Mouse (Mus musculus): ENCODE data around the gene Slc25a3. TPM values are rescaled to one million over a fixed set of nuclear protein-coding genes. Genes with fewer than 3 reads are reported as not detected.

The Slc25a3 gene
- polyA plus RNA-seq, 2 experiments from 2014 or later = 200 to 224 TPM

GRCm38 (mm10) chr10:91141564-91141963 lies 17.7 kb upstream of the Slc25a3 start:
- ATAC-seq = peak; percentile 84

DNA sequence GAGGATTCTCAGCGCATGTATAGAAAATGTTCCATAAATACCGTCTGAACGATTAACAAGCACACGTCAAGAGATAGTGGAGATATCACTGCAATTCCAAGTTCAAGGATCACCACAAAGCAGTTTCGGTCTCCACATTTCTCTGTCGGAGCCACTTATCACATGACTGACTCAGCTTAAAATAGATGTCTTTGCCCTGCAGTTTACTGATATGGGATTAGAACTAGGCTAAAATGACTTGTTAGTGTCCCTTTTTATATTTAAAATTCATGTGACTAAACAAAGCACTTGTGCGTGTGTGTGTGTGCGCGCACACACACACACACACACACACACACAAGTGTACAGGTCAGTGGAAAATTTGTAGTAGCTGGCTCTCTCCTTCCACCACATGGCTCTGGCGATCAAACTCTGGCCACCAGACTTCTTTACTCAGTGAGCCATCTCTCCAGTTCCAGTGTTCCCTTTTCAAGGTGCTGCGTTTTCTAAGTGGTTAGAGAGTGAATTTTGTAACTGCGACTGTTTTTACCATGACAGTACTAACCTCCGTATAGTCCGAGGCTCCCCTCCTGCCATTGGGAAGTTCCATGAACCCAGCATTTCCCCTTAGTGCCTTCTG lies 15.4 kb upstream of the Slc25a3 start:
- no peak for ATAC-seq

DNA sequence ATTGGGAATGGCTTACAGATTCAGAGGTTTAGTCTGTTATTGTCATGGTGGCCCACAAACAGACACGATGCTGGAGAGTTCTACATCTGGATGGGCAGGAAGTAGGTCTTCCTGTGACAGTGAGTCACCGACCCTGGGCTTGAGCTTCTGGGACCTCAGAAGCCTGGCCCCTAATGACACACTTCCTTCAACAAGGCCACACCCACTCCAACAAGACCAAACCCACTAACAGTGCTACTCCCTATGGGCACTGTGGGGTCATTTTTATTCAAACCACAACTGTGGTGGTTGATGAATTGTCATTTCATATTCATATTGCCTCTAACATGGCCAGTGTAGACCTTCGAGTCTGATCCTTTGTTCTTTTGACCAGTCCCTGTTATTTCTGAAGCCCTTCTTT lies 14.5 kb upstream of the Slc25a3 start:
- peak; percentile 66 for ATAC-seq

- no peak for ATAC-seq
Observed at GRCm38 (mm10) chr10:91137400-91137799, 13.5 kb upstream of the Slc25a3 start.

DNA sequence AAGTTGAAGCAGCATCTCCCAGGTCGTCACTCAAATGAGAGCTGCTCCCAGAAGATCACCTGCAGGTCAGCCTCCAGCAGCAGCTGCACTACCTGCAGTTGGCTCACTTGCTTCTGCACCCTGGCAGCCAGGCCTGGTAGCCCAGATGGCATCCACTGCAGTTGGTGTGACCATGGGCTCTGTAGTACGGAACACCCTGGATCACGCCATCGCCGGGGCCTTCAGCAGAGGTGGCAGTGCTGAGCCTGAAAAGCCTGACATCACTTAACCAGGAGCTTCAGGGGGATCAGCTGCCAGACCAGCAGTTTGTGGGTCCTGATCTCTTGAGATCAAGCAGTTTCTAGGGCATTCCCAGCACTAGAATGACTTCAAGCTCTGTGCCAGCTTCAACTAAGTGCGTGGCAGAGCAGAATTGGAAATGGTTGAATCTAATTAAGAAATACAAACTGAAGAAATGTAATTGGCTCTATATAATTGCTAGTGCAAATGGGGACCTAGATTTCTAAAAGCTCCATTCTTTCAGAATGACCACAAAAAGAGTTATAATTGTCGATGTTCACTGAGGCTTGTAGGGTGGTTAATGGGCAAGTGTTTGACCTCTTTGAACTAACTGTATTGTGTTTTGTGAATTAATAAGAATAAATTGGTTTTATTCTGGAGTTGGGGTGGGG lies 11.6 kb upstream of the Slc25a3 start:
- ATAC-seq = no peak

GRCm38 (mm10) chr10:91131565-91131964 lies 7.7 kb upstream of the Slc25a3 start:
- no peak for ATAC-seq

GRCm38 (mm10) chr10:91130792-91131191 lies 6.9 kb upstream of the Slc25a3 start:
- no peak for ATAC-seq

DNA sequence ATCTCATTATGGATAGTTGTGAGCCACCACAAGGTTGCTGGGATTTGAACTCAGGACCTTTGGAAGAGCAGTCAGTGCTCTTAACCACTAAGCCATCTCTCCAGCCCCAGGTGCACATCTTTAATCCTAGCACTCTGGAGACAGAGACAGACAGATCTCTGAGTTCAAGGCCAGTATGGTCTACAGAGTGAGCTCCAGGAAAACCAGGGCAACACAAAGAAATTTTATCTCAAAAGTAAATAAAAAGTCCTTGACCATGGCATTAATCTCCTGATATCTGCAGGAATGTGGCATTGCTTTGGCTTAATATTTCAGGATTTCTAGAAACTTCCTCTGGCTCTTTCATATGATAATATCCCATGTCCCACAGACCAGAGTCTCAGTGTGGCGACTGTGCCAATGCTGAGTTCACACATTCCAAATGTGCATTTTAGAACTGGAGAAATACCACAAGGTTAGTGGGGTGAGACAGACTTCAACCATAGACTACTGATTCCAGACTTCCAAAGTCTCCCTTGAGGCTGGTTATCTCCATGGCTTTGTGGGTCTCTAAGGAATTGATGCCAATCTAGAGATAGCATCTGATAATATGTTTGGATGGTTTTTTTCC lies 4.8 kb upstream of the Slc25a3 start:
- no peak for ATAC-seq

DNA sequence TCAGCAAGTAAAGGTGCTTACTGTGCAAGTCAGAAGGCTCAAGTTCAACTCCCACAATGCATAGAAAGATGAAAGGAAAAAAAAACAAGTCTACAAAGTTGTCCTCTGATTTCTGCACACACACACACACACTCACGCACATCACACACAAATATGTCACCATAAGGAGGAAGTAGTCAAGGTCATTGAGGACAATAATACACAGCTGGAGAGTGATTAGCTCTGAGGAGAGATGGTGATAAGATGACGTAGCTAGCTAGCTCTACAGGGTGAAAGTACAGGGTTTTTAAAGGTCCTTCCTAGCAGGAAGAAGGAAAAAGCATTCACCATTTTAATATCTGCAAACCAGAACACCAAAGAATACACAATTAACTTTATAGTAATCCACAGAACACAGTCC lies 3.5 kb upstream of the Slc25a3 start:
- no peak for ATAC-seq

DNA sequence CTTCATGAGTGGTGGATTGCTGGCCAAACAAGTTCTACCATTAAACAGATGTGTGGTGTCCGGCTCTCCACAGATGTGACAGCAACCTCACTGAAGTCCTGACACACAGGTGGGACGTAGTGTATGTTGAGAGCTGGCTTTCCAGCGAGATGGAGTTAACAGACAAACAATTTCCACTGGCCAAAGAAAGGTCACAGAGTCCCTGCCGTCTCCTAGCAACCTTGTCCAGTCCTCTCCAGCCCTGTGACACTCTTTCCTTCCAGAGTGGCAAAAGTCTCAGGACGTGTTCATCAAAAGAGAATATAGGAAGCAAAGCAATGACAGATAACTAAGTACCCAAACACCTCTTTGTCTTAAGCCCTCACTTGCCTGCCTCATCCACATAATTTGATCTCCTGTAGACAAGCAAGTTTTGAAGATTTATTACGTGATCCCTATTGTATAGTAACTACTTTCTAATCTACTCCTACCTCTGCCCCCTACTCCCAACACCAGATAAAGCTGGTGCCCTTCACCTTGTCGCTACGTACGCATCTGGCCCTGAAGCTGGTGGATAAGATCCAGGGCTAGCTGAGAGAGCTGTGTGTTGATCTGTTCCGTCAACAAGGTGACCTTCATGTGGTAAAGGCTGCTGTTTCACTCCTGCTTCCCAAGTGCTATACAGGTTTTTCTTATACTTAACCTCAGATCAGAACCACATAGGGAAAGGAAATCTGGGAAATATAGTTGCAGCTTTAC lies 2.9 kb upstream of the Slc25a3 start:
- ATAC-seq = no peak

GRCm38 (mm10) chr10:91123281-91123827 lies 505 bp downstream of the Slc25a3 start:
- ATAC-seq = peak; percentile 37

- peak; percentile 8 for ATAC-seq
Observed at GRCm38 (mm10) chr10:91122646-91123045, 1.2 kb downstream of the Slc25a3 start.

DNA sequence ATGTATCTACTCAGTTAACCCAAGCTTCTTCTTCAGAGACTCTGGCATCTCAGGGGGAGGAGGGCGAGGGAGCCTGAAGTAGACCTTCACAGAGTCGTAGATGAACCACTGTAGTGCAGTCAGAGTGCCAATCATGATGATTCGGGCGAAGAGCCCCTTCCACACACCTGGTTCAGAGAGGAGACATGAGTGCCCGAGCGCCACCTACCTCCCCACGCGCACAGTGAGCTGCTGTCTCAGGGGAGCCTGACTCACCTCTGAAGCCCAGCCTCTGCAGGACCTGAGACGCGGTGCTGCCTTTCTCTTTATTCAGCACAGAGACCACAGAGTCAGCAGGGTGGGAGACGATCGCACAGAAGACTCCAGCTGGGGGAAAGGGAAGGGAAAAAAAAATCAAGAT lies 6.9 kb downstream of the Slc25a3 start:
- no peak for ATAC-seq

- ATAC-seq = no peak
Observed at GRCm38 (mm10) chr10:91109841-91110240, 14.0 kb downstream of the Slc25a3 start.

GRCm38 (mm10) chr10:91105981-91106380 lies 17.9 kb downstream of the Slc25a3 start:
- no peak for ATAC-seq

- no peak for ATAC-seq
Observed at GRCm38 (mm10) chr10:91102799-91103590, 20.9 kb downstream of the Slc25a3 start.

DNA sequence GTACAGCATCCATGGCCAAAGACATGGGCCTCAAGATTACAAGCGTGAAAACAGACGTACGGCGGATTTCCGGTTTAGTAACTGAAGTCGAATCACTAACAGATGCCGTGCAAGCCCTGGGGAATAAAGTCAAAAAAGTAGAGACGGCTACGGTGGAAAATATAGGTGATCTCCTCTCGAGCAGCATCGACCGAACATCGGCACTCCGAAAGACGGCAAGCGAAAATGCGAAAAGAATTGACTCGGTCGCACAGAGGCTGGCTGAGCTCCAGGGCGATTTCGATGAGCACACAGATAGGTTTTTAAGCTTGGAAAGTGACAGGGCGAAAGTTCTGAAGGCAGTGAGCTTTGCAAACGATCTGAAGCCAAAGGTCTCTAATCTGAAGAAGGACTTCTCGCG lies 21.9 kb downstream of the Slc25a3 start:
- ATAC-seq = no peak

DNA sequence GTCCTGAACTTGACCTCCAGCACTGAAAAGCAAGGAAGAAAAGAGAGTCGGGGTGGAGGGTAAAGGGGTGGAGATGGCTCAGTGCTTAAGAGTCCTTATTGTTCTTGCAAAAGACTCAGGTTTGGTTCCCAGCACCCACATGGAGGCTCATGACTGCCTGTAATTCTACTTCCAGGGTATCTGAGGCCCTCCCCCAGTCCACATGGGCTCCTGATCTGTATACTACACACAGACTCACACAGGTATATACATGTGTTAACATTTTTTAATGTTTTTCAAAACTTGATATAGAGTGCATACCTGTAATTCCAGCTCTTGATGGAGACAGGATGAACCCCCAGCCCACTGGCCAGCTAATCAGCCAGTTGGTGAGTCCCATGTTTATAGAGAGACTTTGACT lies 23.8 kb downstream of the Slc25a3 start:
- no peak for ATAC-seq

GRCm38 (mm10) chr10:91098056-91098455 lies 25.8 kb downstream of the Slc25a3 start:
- ATAC-seq = no peak

- no peak for ATAC-seq
Observed at GRCm38 (mm10) chr10:91094251-91095104, 29.4 kb downstream of the Slc25a3 start.

DNA sequence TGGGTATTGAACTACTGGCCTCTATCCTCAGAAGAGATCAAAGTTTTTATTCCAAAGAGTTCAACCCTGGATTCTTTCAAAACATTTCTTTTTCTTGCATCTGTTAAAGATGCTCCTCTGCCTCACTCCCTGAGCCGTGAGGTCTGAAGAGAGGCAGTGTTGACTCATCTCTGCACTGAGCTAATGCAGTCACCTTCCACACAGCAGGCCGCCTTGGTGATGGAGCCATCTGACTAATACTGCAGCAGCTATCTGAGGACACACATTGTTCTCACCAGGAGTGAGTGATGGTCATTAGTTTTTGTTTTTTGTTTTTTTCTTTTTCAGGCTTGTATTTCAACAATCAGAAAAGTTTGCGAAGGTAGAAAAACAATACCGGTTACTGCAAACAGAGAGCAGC lies 31.0 kb downstream of the Slc25a3 start:
- no peak for ATAC-seq
